Mouse (Mus musculus) brain, adult 2 months (tissue): ENCODE results near the gene Ms4a6c.
"Not testable (repeated sequence)": the region's sequence is repeated elsewhere in the genome, so short reads cannot be mapped to it uniquely, and the experiment has no call there.

Source experiments
- DNase-seq: peaks from one replicate; pipeline ENCODE4 v3.0.0; 2011; ENCODE audit warnings: low read depth, low spot score

Gene Ms4a6c

DNA sequence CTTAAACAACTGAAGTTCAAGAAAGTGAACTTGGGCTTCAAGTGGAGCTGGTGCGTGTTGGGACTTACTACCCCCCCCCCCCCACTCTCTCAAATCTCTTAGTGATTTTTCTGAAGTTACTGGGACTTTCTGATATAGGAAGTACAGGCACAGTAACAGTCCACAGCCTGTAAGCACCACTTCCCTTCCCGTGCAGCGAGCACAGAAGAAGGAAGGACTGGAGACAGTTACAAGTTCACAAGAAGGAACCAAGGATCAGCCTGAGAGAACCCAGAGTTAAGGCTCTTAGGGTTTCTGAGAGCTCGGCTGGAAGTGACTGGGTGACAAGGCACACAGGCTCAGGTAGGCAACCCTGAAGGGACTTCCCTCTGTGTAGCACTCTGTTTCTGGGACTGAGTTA lies at the start of gene Ms4a6c:
Gene Ms4a6c, plus strand, starts transcription at position 152 of the 400 bp plus-strand sequence.
- DNase-seq: not testable (repeated sequence)

DNA sequence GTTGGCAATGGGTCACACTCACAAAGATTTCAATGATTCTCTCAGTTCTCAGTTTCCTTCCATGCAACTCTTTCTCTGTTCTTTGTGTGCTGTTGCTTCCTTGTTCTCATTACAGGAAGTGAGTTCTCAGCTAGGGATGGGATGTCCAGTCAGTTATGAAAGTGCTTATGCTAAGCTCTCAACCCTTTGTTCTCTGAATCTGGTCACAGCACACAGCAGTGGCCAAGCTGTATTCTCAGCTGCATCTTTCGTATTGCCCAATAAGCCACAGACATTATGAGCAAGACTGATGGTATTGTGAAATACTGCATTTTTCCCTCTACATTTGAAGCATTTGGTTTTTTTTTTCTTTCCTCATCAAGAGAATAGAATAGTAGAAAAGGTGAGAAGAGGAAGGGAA lies 38.0 kb upstream of the Ms4a6c start:
- not testable (repeated sequence) for DNase-seq

DNA sequence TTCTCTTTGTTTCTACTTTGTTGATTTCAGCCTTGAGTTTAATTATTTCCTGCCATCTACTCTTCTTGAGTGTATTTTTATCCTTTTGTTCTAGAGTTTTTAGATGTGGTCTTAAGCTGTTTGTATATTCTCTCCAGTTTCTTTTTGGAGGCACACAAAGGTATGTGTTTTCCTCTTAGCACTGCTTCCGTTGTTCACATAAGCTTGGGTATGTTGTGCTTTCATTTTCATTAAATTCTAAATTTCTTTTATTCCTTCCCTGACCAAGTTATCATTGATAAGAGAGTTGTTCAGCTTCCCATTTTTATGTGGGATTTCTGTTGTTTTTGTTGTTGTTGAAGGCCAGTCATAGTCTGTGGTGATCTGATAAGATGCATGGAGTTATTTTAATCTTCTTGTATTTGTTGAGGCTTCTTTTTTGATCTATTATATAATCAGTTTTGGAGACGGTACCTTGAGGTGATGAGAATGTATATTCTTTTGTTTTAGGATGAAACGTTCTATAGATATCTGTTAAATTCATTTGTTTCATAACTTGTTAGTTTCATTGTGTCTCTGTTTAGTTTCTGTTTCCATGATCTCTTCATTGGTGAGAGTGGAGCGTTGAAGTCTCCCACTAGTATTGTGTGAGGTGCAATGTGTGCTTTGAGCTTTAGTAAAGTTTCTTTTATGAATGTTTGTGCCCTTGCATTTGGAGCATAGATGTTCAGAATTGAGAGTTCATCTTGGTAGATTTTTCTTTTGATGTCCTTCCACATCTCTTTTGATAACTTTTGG lies 33.9 kb upstream of the Ms4a6c start:
- no peak for DNase-seq

DNA sequence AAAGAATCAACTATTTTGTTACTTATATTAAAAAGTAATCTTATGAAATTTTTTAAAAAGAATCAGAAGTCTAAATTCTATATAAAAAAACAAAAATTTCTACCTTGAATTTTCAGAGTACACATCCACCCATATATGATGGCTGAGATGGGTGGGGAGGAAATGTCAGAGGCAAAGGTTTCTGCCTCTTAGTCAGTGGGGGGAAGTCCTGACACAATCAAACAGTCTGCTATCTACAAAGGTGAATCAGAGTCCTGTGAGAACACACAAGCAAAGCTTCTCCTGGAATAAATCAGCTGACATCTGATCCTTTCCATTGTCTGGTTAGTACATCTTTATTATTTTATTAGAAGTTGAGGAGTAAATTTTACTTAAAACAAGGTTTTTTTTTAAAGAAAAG lies 25.8 kb upstream of the Ms4a6c start, which contains the start of gene Ms4a4b:
Gene Ms4a4b, plus strand, starts transcription at position 216 of the 400 bp plus-strand sequence.
- no peak for DNase-seq

DNA sequence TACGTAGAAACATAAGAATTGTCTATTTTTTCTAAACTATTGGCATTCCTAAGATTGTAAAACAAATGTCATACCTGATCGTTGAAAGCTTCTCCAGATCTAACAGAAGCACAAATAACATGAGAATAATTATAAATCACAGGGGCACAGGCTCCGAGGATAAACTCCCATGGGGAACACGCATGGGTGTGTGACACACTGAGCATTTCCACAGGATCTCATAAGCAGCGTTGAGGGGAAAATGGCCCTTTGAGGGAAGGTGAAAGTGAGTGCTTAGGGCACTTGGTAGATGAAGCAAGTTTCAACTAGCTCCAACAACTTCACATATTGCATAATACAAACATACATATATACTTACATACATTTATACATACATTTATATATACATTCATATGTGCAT lies 25.2 kb upstream of the Ms4a6c start:
- no peak for DNase-seq

DNA sequence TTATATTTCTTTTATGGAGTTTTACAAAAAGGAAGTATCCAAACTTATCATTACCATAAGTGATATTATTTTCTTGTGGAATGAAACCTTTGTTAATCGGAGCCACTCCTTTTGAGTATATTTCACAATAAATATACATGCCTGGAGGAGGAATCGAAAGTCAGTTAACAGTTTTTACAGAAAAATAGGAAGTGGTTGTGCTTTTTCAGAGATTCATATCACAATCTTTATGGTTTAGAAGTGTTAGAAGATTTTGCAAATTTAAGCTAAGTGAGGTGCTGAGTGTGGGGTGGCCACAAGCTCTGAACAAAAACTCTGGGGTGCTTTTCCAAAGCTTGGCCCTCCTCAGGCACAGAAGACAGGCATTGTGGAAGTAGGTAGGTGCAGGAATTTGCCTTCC lies 21.9 kb upstream of the Ms4a6c start:
- DNase-seq: no peak

DNA sequence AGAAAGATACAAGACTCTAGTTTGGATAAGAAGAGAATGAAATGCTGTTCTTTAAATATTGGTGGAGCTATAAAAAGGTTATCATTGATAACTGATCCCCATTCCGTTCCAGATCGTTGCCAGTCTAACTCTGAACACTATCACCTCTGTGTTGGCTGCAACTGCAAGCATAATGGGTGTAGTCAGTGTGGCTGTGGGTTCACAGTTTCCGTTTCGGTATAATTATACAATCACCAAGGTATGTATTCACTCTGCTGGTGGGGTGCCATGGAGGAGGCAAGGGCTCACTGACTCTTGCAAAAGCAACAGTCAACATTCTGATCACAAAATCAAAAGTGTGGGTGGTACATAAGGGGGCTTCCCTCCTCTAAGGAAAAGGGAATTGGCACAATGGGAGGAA lies 10.1 kb upstream of the Ms4a6c start:
- DNase-seq: not testable (repeated sequence)

DNA sequence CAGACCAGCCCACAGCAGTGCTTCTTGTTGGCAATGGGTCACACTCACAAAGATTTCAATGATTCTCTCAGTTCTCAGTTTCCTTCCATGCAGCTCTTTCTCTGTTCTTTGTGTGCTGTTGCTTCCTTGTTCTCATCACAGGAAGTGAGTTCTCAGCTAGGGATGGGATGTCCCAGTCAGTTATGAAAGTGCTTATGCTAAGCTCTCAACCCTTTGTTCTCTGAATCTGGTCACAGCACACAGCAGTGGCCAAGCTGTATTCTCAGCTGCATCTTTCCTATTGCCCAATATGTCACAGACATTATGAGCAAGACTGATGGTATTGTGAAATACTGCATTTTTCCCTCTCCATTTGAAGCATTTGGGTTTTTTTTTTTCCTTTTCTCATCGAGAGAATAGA lies 4.4 kb upstream of the Ms4a6c start:
- not testable (repeated sequence) for DNase-seq

DNA sequence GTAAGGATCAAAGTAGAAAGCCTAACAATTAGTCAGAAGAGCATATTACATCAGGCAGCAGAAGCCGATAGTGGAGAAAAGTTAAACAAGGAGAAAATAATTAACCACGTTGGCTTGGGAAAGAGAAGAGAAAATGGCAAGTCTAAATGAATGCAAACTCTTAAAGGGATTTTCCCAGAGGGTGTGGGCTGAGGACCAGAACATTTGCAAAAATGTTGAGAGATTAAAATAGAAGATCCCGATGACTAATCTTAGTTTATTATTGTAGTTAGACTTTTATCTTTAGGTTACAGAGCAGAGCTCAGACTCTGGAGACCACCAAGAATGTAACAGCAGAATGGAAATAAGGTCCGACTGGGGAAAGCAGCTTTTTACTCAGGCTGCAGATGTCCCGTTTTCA lies 2.7 kb upstream of the Ms4a6c start:
- DNase-seq: peak; percentile 31

DNA sequence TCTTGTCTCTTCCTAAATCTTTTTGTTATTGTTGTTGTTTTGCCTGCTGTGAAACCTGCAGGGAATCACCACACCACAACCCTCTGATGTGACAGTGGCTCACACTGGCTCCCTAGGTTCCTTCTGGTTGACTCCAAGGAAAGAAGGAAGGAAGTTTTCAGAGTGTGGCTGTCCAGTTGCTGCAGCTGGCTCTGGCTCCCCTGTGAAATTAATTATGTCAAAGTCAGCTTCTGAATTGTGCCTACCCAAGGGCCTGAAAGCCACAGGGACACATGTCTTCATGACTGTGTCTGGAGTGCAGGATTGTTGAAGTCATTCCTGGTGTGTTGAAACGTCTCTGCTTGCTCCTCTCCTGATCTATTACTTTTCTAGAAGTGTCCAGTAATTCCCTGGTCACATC lies 805 bp upstream of the Ms4a6c start:
- not testable (repeated sequence) for DNase-seq

DNA sequence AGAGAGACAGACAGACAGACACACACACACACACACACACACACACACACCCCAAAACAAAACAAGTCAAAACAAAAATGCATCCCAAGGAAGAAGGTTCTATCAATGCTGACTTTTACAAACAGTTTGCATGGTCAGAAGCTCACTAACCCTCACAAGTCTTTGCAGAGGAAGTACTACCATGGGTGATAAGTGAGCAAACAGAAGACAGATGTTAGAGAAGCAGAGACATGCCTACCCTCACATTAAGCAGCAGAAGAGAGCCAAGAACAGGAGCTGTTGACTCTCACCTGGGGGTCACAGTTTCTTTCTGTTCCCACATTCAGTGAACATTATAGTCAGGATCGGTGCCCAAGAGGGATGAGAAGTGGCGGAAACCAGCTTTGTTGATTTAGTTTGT lies 10.5 kb downstream of the Ms4a6c start:
- no peak for DNase-seq

DNA sequence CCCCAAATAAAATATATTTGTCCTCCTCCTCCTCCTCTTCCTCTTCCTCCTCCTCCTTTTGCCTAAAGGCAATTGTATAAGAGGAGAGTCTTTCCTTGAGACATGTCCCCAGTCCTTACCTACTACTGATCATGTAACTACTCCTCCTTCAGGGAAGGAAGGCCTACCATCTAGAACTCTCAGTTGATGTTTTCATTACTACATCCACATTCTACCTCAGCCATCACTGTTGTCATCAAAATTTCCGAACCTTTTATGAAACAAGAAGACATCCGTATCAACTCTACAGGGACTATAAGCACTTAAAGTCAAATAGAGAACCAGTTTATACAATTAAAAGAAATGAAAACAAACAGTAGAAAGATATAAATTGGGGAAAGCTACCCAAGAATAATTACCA lies 13.5 kb downstream of the Ms4a6c start:
- no peak for DNase-seq

DNA sequence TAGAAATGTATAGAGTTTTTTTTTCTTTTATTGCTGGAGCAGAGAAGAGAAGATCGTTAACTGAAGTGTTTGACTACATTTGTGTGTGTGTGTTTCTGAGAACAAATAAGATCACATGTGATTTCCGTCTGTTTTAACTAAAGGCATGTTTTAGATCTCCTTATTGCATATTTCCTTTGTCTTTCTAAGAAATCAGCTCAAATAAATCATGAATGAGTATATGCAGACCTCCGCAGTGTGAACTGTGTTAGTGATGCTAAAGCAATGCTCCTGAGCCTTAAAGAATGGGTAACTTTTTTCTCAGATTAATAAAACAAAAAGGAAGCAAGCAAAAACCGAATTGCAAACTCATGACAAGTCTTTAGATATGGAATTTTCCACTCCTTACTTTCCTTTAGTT lies 14.8 kb downstream of the Ms4a6c start:
- DNase-seq: no peak

DNA sequence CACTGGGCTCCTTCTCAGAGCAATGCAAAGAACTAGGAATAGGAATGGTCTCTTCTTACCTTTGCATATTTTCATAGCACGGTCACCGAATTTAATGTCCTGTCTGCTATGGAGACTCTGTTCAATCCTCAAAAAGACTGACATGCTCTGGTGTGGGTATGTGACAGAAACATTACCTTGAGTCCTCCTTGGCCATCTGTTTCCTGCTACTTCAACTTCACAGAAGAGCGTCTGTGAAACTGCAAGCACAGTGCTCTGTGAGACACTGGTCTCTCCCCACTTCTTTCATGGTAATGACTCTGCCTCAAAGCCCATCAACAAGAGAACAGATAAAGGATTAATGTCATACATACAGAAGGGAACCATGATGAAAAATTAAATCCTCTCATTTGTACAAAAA lies 15.2 kb downstream of the Ms4a6c start:
- DNase-seq: peak; percentile 13

DNA sequence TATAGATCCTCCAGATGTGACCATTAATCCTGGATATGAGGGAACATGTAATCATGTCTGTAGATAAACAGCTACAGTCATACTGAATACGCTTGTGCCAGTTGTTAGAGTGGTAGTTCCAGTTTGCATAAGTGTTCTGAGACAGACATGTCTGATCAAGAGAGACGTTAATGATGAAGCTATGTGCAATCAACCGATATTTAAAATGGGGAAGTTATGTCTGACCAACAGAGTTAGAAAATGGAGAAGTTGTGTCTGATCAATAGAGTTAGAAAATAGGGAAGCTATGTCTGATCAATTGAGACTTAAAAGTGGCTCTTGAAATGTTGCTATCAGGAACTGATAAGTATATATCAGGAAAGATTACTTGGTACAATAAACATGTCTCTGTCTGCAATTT lies 16.1 kb downstream of the Ms4a6c start:
- no peak for DNase-seq

DNA sequence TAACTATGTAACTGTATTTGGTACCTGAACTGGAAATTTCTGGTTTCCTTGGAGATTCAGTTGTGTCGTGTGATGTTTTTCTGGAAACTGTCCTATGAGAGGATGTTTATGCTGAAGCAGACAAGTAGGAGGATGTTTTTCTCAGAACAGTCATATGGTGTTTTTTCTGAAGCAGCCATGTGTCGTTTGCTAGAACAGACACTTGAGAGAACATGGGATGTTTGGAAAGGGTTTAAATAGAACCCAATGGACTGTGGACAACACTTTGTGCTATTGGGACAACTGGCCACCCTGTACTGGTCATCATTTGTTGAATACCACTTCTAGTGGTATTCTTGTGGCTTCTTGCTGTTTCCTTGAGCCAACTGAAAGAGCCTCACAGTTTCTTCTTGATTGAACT lies 16.6 kb downstream of the Ms4a6c start, which contains the start of gene Gm8369:
Gene Gm8369, plus strand, starts transcription at position 193 of the 400 bp plus-strand sequence.
- DNase-seq: peak; percentile 76

DNA sequence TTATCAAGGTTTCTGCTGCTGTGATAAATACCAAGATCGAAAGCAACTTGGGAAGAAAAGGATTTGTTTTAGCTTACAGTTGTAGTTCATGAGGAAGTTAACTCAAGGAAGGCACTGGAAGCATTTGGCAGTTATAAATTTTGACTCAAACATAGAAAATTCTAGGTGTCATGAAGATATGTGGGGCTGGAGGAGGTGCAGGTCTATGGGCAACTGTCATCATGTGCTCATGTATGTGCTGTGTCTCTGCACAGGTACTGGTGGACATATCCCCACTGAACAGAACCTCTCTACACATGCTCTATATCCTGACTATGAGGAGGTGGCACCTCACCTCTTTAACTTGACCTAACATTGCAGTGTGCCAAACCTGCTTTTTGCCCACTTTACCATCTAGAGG lies 17.4 kb downstream of the Ms4a6c start:
- DNase-seq: no peak

DNA sequence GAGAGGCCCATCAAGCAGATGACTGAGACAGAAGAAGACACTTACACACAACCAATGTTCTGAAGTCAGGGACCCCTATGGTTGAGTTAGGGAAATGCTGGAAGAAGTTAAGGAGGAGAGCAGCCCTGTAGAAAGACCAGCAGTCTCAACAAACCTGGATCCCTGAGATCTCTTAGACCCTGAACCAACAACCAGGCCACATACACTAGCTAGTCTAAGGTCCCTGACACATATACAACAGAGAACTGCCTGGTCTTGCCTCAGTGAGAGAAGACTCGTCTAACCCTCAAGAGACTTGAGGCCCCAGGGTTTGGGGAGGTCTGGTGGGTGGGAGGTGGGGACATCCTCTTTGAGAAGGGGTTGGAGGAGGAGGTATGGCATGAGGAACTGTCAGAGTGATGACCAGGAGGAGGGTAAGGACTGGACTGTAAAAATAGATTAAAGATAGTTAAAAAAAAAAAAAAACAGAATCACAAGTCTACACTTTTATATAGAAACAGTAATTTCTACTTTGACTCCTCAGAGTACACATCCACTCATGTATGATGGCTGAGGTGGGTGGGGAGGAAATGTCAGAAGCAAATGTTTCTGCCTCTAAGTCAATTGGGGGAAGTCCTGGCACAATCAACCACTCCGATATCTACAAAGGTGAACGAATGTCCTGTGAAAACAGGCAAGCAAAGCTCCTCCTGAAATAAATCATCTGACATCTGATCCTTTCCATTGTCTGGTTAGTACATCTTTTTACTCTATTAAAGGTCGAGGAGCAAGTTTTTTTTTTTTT lies 22.4 kb downstream of the Ms4a6c start:
- no peak for DNase-seq

DNA sequence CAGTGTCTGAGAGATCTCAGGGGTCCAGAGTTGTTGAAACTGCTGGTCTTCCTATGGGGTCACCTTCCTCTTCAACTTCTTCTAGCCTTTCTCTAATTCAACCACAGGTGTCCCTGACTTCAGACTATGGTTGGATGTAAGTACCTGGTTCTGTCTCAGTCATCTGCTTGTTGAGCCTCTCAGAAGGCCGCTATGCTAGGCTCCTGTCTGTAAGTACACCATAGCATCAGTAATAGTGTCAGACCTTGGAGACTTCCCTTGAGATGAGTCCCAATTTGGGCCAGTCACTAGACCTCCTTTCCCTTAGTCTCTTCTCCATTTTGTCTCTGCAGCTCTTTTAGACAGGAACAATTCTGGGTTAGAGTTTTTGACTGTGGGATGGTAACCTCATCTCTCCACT lies 23.5 kb downstream of the Ms4a6c start:
- no peak for DNase-seq

DNA sequence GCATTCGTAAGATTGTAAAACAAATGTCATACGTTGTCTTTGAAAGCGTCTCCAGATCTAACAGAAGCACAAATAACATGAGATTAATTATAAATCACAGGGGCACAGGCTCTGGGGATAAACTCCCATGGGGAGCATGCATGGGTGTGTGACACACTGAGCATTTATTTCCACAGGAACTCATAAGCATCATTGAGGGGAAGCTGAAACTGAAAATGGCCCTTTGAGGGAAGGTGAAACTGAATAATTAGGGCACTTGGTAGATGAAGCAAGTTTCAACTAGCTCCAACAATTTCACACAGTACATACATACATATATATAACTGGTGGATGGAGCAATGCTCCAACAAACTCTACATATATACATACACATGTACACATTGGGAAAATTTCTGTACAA lies 25.4 kb downstream of the Ms4a6c start:
- DNase-seq: no peak

DNA sequence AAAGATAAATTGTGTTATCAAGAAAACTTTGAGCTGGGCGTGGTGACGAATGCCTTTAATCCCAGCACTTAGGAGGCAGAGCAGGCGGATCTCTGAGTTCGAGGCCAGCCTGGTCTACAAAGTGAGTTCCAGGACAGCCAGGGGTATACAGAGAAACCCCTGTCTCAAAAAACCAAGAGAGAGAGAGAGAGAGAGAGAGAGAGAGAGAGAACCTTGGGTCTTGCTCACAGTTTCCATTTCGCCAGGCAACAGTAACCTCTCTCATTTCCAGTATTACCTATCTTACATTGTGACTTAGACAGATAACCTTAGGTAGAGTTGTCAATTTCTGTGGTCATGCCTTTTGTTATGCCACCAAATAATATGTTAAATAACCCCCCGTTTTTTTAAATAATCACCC lies 27.2 kb downstream of the Ms4a6c start:
- no peak for DNase-seq

DNA sequence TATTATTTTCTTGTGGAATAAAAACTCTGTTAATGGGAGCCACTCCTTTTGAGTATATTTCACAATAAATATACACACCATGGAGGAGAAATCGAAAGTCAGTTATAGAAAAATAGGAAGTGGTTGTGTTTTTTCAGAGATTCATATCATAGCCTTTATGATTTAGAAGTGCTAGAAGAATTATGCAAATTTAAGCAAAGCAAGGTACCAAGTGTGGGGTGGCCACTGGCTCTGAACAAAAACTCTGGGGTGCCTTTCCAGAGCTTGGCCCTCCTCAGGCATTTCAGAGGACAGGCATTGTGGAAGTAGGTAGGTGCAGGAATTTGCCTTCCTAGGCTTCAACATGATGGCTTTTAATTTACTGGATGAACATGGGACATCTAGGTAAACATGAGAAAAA lies 28.1 kb downstream of the Ms4a6c start:
- not testable (repeated sequence) for DNase-seq

DNA sequence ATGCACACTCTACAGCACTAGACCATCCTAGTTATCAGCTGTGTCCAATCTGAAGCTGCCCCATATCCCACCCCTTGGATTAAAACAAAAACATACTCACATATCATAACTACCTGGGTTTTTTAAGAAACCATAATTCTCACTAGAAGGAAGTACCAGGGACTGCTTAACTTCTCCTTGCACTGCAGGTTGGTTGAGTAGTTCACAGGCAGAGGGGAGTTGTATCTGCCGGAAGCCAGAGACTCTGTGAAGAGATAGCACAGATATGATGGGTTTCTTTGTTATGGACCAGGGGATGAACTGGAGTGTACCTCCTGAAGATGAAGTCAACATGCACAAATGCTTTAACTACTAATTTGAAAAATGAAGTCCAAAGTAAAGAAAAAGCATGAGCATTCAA lies 31.6 kb downstream of the Ms4a6c start:
- DNase-seq: no peak
